Mouse (Mus musculus) heart, embryonic 13.5 days (tissue): ENCODE measurements at regions not wholly inside any gene's neighbourhood (a gene's known extent, or its start where the extent isn't known, plus 50 kb on each side); places are given as distances from the start of the nearest gene placed in this dataset.

Experiments used
- ATAC-seq: fragments of 200-750 bp; cut with Nextera tagmentation; 2 replicates; pipeline ENCODE4 v1.8.0; 2017; ENCODE audit warnings: moderate TSS enrichment; ENCODE audit not compliant: insufficient number of reproducible peaks, low FRiP score, low TSS enrichment; ENCODE audit errors: extremely low read depth
- H3K27ac ChIP-seq: fragments of 300-500 bp; sonication (generic); replicated peaks from 2 replicates; pipeline ENCODE4 v1.5.1; 2015; ENCODE audit warnings: moderate library complexity, mild to moderate bottlenecking, inconsistent platforms
- H3K27me3 ChIP-seq: fragments of 300-500 bp; sonication (generic); replicated peaks from 2 replicates; pipeline ENCODE4 v1.6.1; 2015; ENCODE audit warnings: mild to moderate bottlenecking, inconsistent platforms
- H3K36me3 ChIP-seq: fragments of 300-500 bp; sonication (generic); 2 replicates; pipeline ENCODE4 v1.6.1; 2015; ENCODE audit warnings: mild to moderate bottlenecking, inconsistent platforms
- H3K4me1 ChIP-seq: fragments of 300-500 bp; sonication (generic); 2 replicates; pipeline ENCODE4 v1.6.1; 2015; ENCODE audit warnings: inconsistent platforms
- H3K4me2 ChIP-seq: fragments of 300-500 bp; sonication (generic); 2 replicates; pipeline ENCODE4 v1.6.1; 2015; ENCODE audit warnings: inconsistent platforms, mild to moderate bottlenecking, moderate library complexity
- H3K4me3 ChIP-seq: fragments of 300-500 bp; sonication (generic); 2 replicates; pipeline ENCODE4 v1.5.1; 2015; ENCODE audit warnings: moderate library complexity, mild to moderate bottlenecking, inconsistent platforms
- H3K9ac ChIP-seq: fragments of 300-500 bp; sonication (generic); 2 replicates; pipeline ENCODE4 v1.6.1; 2015; ENCODE audit warnings: inconsistent platforms, mild to moderate bottlenecking, moderate library complexity
- H3K9me3 ChIP-seq: fragments of 300-500 bp; sonication (generic); 2 replicates; pipeline ENCODE4 v1.6.1; 2016; ENCODE audit warnings: inconsistent platforms
- WGBS: fragments of 180-500 bp; shearing (Covaris S2); methylation state at CpG from one replicate; pipeline ENCODE4 v1.1.7; 2015; ENCODE audit warnings: mixed read lengths; 5-methylcytosine and 5-hydroxymethylcytosine counted together

GRCm38 (mm10) chr14:25223091-25223490 is 235.9 kb upstream of the Zmiz1 start:
- ATAC-seq: no peak

GRCm38 (mm10) chr14:25225214-25225613 is 233.8 kb upstream of the Zmiz1 start:
- Histone ChIP-seq H3K4me2 (no peak overlapping the region), H3K36me3 (no peaks in the 10 kb centered on the region), H3K27ac (no peak overlapping the region), H3K9ac (no peak overlapping the region), H3K4me3 (no peak overlapping the region), H3K4me1 (peaks cover 68% of the 10 kb centered on the region), H3K27me3 (no peaks in the 10 kb centered on the region), H3K9me3 (no peaks in the 10 kb centered on the region)
- 46% methylated on average over 3 of the region's 3 CpGs for WGBS
- no peak for ATAC-seq

More at GRCm38 (mm10) chr14:25223091-25223490, 235.9 kb upstream of the Zmiz1 start:
- no peak overlapping the region for H3K9ac ChIP-seq
- H3K9me3 ChIP-seq: no peaks in the 10 kb centered on the region
- no peak overlapping the region for H3K4me3 ChIP-seq
- H3K36me3 ChIP-seq: no peaks in the 10 kb centered on the region
- H3K4me1 ChIP-seq: peaks cover 48% of the 10 kb centered on the region
- H3K4me2 ChIP-seq: no peak overlapping the region
- H3K27me3 ChIP-seq: no peaks in the 10 kb centered on the region
- no peak overlapping the region for H3K27ac ChIP-seq
- 59% methylated on average over 1 of the region's 1 CpGs for WGBS

GRCm38 (mm10) chr14:25226155-25226839 is 232.7 kb upstream of the Zmiz1 start:
- H3K27me3 ChIP-seq: no peaks in the 10 kb centered on the region
- peak overlapping the region; percentile 52 for H3K4me2 ChIP-seq
- 0 out of 2 replicates have a peak, but pooled peaks have one; percentile 34 for ATAC-seq
- H3K9ac ChIP-seq: peak overlapping the region; percentile 45
- WGBS: 14% methylated on average over 11 of the region's 11 CpGs
- H3K4me3 ChIP-seq: peak overlapping the region; percentile 17
- no peaks in the 10 kb centered on the region for H3K36me3 ChIP-seq
- H3K27ac ChIP-seq: peak overlapping the region; percentile 85
- no peaks in the 10 kb centered on the region for H3K9me3 ChIP-seq
- peaks cover 68% of the 10 kb centered on the region for H3K4me1 ChIP-seq

- peak overlapping the region; percentile 37 for H3K9ac ChIP-seq
- ATAC-seq: no peak
Observed at GRCm38 (mm10) chr14:25226840-25227506, 232.0 kb upstream of the Zmiz1 start.

GRCm38 (mm10) chr14:25228321-25229047 is 230.5 kb upstream of the Zmiz1 start:
- peaks cover 72% of the 10 kb centered on the region for H3K4me1 ChIP-seq
- no peaks in the 10 kb centered on the region for H3K27me3 ChIP-seq
- H3K27ac ChIP-seq: 0 out of 2 replicates have a peak overlapping the region, but pooled peaks have one; percentile 5
- ATAC-seq: no peak
- WGBS: 80% methylated on average over 13 of the region's 13 CpGs
- no peaks in the 10 kb centered on the region for H3K9me3 ChIP-seq
- no peak overlapping the region for H3K4me3 ChIP-seq
- H3K4me2 ChIP-seq: no peak overlapping the region
- 0 out of 2 replicates have a peak overlapping the region, but pooled peaks have one; percentile 37 for H3K9ac ChIP-seq
- no peaks in the 10 kb centered on the region for H3K36me3 ChIP-seq

More at GRCm38 (mm10) chr14:25226840-25227506, 232.0 kb upstream of the Zmiz1 start:
- Histone ChIP-seq H3K27me3 (no peaks in the 10 kb centered on the region), H3K27ac (peak overlapping the region; percentile 85), H3K4me1 (peaks cover 74% of the 10 kb centered on the region), H3K9me3 (no peaks in the 10 kb centered on the region), H3K36me3 (no peaks in the 10 kb centered on the region), H3K4me3 (0 out of 2 replicates have a peak overlapping the region, but pooled peaks have one; percentile 17), H3K4me2 (peak overlapping the region; percentile 52)
- 44% methylated on average over 7 of the region's 7 CpGs for WGBS

- Histone ChIP-seq H3K27ac (peak overlapping the region; percentile 66), H3K9me3 (no peaks in the 10 kb centered on the region), H3K4me3 (no peak overlapping the region), H3K36me3 (no peaks in the 10 kb centered on the region), H3K9ac (peak overlapping the region; percentile 60), H3K4me1 (peaks cover 63% of the 10 kb centered on the region), H3K4me2 (no peak overlapping the region), H3K27me3 (no peaks in the 10 kb centered on the region)
- ATAC-seq: no peak
- WGBS: 32% methylated on average over 6 of the region's 6 CpGs
Observed at GRCm38 (mm10) chr14:25229569-25229968, 229.4 kb upstream of the Zmiz1 start.

- Histone ChIP-seq H3K4me1 (peaks cover 40% of the 10 kb centered on the region), H3K9me3 (no peaks in the 10 kb centered on the region), H3K4me2 (no peak overlapping the region), H3K27ac (peak overlapping the region; percentile 50), H3K36me3 (no peaks in the 10 kb centered on the region), H3K9ac (0 out of 2 replicates have a peak overlapping the region, but pooled peaks have one; percentile 19), H3K4me3 (no peak overlapping the region), H3K27me3 (no peaks in the 10 kb centered on the region)
- ATAC-seq: peak; percentile 58; the same call in 1 of the 2 replicates
- WGBS: 53% methylated on average over 1 of the region's 1 CpGs
Observed at GRCm38 (mm10) chr14:25231881-25232280, 227.1 kb upstream of the Zmiz1 start.

GRCm38 (mm10) chr14:25236421-25236973 is 222.5 kb upstream of the Zmiz1 start:
- no peak overlapping the region for H3K9ac ChIP-seq
- no peaks in the 10 kb centered on the region for H3K36me3 ChIP-seq
- no peak overlapping the region for H3K4me3 ChIP-seq
- WGBS: 63% methylated on average over 13 of the region's 13 CpGs
- no peaks in the 10 kb centered on the region for H3K27me3 ChIP-seq
- H3K9me3 ChIP-seq: no peaks in the 10 kb centered on the region
- H3K27ac ChIP-seq: no peak overlapping the region
- ATAC-seq: no peak
- peaks cover 7% of the 10 kb centered on the region for H3K4me1 ChIP-seq
- no peak overlapping the region for H3K4me2 ChIP-seq

- Histone ChIP-seq H3K27ac (no peak overlapping the region), H3K36me3 (no peaks in the 10 kb centered on the region), H3K4me2 (no peak overlapping the region), H3K9me3 (no peaks in the 10 kb centered on the region), H3K9ac (no peak overlapping the region), H3K4me1 (peaks cover 19% of the 10 kb centered on the region), H3K27me3 (no peaks in the 10 kb centered on the region), H3K4me3 (no peak overlapping the region)
- 0 out of 2 replicates have a peak, but pooled peaks have one; percentile 11 for ATAC-seq
- 76% methylated on average over 3 of the region's 3 CpGs for WGBS
Observed at GRCm38 (mm10) chr14:25239335-25239960, 219.5 kb upstream of the Zmiz1 start.

- Histone ChIP-seq H3K9ac (no peak overlapping the region), H3K4me2 (no peak overlapping the region), H3K9me3 (no peaks in the 10 kb centered on the region), H3K27me3 (no peaks in the 10 kb centered on the region), H3K36me3 (no peaks in the 10 kb centered on the region), H3K27ac (peak overlapping the region; percentile 43; the same call in 1 of the 2 replicates), H3K4me3 (no peak overlapping the region), H3K4me1 (peaks cover 19% of the 10 kb centered on the region)
- whole genome bisulfite sequencing: 74% methylated on average over 5 of the region's 5 CpGs
- no peak for ATAC-seq
Observed at GRCm38 (mm10) chr14:25242753-25243152, 216.2 kb upstream of the Zmiz1 start.
